Mouse (Mus musculus) ovary, adult 18-20 months (tissue): ENCODE data around the gene Slc25a34.

ENCODE experiments used
- DNase-seq: peaks from one replicate; pipeline ENCODE4 v3.0.0; 2022; ENCODE audit warnings: low spot score, mixed read lengths

The Slc25a34 gene

DNA sequence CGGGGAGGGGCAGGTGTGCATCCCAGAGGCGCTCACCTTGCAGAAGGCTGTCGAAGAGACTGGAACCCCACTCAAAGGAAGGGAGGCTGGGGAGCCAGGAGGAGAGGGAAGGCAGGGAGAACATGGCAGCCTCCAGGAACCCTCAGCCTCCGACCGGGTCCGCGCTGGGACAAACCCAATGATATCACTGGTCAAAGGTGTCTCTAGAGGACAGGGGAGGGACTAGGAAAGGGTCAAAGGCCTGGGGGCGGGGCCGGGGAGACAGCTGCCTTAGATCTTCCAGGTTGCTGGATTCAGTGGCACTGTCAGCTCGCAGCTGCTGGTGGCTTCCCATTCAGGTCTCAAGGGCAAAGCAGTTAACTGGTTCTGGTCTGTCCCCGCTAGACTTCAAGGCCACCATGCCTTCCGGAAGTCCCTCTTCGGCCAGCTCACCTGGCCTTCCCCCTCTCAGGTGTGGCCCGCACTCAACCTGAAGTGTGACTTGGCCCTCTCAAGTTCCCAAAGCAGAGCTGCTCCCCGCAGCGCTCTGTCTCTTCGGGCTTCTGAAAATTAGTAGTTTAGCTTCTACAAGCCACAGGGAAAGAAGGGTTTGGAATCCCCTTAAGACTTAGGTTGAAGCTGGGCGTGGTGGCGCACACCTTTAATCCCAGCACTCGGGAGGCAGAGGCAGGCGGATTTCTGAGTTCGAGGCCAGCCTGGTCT lies 5.6 kb downstream of the Slc25a34 start:
- DNase-seq: no peak

- peak; percentile 67 for DNase-seq
These were observed 6.3 kb downstream of the Slc25a34 start for GRCm38 (mm10) chr4:141617299-141617698.

DNA sequence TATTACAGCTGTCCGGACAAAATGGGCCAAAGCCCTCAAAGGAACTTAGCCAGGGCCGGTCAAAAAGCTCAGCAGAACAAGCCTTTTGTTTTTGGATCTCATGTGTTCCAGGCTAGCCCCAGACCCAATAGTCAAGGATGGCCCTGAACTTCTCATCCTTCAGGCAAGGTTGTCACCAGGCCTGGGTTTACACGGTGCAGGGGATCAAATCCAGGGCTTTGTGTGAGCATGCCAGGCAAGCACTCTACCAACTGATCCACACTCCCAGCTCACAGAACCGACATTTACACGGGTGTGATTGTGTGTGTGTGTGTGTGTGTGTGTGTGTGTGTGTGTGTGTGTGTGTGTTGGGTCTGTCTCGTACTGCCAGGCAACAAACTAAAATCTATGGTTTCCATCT lies 6.8 kb downstream of the Slc25a34 start:
- no peak for DNase-seq

DNA sequence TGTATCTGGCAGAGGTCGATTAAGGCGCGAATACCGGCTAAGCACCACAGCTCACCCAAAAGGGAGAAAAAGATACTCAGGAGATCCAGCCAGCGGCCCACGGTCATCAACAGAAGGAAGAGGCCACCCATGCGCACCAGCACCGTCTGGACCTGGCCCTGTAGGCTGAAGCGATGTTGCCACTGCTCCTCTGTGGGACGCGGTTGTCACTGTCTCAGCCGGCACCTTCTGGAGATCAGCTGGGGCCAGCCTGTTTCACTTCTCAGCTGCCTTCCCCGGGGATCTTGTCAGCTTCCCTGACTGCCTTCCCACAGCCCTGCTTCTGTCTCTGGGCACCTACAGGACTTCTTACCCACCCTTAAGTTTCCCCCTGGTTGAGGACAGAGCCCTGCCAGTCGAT lies 8.7 kb downstream of the Slc25a34 start:
- no peak for DNase-seq

- DNase-seq: no peak
These were observed 14.1 kb downstream of the Slc25a34 start for GRCm38 (mm10) chr4:141609538-141609937.

DNA sequence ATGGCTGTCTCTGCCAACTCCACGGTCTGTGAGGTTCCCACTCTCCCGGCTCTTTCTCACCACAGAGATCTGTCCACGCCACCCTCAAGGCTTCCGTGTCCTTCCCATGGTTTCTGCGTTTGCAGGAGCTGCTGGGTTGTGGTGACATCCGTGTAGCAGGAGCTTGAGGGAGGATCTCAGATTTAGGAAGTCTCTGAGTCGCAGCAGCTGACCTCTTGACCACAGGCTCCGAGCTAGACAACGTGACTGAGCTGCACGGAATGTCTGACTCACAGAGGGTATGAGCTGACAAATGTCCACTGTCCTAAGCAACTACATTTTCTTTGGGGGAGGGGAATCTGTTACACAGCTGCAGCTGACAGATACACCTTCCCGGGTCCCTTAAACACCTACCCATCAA lies 17.8 kb downstream of the Slc25a34 start, which contains the start of gene Fblim1:
TSS of gene Fblim1 (minus strand) at position 236 of the 400 bp plus-strand sequence.
- no peak for DNase-seq

DNA sequence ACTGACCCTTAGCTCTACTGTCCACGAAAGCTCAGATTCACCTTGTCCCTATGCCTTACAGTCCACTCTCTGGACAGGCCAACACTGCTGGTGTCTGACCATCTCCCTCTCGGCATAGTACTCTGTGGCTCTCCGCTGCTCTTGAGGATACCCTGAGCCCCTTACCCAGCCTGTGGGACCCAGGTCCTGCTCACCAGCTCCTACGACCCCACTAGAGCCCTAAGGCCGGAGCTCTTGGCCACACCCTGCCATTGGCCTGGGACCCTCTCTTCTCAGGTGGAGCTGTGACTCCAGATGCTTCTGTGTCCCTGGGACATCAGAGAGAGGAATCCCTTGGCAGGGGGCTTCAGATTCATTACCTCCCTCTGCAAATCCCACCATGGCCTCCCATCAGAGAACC lies 18.2 kb downstream of the Slc25a34 start:
- no peak for DNase-seq

DNA sequence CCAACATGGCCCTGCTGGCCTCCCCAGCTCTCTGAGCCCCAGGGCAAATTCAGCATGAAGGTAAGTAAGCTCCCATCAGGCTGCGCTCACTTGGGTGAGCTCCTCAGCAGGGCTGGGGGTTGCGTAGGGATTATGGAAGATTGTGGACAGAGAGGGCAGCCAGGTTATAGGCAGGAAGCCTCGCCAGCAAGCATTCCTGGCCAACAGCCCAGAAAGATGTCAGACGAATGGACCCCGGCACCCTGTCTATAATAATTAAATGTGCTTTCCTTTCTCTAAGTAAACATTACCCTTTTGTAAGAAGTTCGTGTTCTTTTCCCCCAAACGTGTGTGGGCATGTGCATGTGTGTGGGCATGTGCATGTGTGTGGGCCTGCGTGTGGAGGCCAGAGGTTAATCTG lies 19.1 kb downstream of the Slc25a34 start:
- no peak for DNase-seq

DNA sequence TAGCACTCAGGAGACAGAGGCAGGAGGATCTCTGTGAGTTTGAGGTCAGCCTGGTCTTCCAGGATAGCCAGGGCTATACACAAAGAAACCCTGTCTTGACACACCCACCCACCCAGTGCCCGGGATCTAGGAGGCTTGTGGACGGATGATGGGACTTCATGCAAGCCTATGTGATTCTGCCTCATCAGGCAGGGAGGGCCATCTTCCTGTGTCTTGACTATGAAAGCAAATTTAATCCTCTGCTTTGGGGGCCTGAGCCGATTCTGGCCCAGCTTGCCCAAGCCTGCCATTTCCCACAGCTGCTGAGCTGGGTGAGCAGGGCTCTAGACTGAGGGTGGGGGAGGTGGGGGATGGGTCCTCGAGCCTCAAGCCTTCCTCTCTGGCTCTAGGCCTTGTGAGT lies 19.7 kb downstream of the Slc25a34 start:
- DNase-seq: no peak

GRCm38 (mm10) chr4:141602523-141603223 lies 20.9 kb downstream of the Slc25a34 start:
- no peak for DNase-seq

DNA sequence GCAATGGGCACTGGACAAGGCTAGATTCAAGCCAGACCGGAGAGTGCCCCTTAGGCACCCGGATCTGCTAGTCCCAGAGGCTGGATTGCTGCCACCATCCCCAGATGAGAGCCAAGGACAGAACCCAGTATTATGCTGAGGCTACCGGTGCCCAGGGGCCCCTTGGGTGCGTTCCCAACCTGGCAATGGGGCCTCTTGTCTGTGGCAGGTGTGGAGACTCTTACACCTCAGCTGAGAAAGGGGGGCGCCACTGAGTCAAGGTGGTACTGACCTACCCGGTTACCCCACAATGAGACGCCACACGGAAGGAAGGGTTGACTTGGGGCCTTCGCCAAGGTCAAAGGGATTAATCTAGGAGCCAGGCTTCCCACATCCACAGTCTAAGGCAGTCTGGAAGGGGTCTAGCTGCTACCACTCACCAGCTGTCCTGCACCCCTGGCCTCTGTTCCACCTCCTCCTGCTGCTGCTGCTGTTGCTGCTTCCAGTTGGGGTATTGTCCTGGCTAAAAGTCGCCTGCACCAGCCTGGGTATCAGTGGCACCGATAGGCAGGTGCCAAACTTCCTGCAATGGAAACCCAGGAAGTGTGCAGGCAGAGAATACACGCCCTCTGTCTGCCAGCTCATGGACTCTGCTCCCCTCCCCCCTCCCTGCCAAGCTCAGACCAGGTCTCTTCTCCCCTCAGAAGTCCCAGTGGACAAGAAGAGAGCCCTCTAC lies 22.3 kb downstream of the Slc25a34 start:
- DNase-seq: no peak

DNA sequence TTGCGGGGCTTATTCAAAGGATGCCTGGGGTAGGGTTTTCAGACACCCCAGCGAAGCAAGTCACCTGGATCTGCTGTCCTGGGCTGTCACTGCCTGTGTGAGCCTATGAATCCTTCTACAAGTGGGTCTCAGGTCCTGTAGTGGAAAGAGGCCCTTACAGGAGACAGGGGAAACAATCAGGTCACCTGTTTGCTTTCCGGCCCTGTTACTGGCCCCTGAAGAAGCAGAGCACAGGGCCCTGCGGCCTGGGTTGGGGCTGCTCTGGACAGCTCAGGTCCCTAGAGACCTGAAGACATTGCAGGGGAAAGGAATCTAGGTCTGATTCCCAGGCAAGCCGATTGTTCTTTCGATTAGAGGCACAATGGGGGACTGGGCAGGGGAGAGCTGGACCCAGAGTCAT lies 23.3 kb downstream of the Slc25a34 start:
- no peak for DNase-seq

DNA sequence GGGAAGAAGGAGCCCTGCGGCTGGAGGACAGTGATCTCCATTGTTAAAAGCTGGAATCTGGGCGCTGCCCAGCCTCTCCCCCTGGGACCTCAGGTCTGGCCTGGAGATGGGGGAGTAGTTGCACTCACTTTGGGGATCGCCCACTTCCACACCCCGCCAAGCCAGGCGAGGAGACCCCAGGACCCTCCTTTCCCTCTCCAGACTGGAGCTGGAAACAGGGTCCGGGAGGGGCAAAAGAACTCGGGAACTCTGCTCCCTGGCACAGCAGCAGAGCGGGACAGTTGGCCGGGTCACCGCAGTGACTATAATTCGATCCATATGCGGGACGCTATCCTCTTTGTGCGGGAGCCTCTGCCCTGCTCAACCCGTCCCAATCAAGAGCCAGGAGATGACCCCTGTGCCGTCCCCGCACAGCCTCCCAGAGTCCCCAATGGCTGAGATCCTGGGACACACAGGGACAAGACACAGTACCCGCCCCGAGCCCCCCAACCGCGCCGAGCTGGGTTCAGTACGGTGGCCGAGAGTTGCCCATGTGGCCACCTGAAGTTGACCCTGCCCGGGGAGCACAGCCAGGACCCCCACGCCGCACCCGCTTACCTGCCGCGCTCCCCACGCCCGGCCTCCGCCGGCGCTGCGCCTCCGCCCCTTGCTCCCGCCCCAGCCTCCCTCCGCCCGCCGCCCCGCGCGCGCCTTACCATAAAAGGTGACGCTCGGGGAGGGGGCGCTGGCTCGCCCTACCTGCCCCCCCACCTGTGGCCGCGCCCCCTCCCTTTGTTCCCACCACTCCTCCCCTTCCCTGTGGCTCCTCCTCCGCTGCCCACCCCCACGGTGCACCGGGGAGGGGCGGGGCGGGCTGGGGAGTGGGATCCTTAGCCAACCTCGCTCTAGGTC lies 24.1 kb downstream of the Slc25a34 start:
- no peak for DNase-seq

DNA sequence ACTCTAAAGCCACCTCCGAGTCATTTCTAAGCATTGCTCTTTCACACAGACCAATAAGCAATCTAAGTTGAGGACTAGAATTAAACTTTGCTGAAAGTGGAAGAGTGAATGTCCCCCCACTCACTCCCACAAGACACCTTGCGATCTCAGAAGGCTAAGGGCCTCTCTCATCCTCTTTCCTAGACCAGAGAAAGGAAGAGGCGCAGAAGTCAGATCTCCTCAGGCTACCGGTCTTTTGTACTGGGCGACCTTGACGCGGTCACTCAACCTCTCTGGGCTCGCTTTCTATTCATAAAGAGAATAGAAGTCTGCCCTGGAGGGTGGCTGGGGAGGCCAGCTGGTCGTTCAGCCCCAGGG lies 24.7 kb downstream of the Slc25a34 start:
- DNase-seq: no peak

DNA sequence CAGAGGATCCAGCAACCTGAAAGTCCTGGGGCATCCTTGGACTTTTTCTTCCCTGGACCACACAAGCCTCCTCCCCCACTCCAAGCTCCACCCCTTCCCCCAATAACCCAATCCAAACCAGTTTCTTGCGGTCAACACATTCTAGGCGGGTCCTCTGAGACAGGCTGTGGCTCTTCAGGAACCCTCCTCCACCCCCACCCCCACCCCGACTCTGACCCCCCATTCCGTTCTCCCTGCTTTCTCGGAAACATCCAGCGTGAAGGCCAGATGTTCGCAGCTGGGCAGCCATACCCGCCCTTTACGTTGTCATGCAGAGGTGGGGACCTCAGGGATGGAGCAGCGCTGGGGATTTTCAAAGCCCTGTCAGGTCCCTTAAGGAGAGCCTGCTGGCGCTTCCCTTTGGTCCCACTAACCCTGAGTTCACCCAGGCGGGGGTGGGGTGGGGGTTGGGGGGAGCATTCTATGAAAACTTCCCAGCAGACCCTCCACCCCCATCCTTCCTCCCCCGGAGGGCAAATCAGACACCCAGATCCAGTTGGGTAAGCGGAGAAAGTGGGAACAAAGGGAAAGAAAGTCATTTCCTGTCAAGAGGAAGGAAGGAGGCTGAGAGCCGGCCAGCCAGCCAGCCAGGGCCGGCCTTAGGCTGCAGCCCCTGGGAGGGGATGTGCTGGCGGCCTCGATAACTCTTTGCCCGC lies 25.3 kb downstream of the Slc25a34 start:
- no peak for DNase-seq

DNA sequence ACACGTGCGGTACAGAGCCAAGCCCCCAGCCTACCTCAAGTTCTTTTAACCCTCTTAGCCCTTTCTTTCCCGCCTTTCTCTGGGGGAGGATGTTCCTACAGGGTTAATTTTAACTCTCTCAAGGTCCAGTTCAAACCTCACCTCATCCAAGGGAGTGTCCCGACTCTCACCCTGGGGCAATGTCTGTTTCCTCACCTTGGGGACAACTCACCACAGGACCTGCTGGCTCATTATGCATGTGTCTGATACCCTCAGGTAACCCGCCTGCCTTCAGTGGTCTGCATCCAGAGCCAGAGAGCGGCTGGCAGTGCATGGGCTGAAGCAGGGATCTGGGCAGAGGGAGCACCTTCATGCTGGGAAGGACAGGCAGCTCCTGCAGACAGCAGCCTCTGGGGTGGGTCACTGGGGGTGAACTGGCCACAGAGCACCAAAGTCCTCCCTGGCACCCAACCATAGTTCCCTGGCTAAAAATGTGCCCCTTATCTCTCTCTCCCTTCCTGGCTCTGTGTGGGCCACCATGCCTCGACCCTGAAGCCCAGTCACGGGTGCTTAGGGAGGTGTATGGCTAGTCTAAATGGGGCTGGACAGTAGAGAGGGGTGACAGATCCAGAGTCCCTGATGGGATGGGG lies 26.8 kb downstream of the Slc25a34 start:
- DNase-seq: no peak

GRCm38 (mm10) chr4:141595605-141596268 lies 27.9 kb downstream of the Slc25a34 start:
- DNase-seq: no peak

DNA sequence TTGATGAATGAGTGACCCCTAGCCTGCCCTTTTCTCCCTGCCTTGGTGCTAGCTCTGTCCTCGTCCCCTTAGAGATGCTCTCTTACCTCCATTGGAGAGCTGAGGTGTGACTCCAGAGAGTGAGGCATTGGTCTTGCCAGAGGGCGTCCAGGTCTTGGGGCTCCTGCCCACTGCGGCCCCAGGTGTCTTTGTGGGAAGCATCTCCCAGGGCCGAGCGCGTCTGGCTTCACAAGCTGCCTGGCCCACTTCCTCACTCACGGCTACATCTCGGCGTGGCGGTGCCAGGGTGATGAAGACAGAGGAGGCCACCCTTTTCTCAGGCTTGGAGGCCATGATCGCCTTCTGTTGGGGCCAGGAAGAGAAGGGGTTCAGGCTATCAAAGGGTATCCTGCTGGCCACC lies 28.5 kb downstream of the Slc25a34 start:
- no peak for DNase-seq

DNA sequence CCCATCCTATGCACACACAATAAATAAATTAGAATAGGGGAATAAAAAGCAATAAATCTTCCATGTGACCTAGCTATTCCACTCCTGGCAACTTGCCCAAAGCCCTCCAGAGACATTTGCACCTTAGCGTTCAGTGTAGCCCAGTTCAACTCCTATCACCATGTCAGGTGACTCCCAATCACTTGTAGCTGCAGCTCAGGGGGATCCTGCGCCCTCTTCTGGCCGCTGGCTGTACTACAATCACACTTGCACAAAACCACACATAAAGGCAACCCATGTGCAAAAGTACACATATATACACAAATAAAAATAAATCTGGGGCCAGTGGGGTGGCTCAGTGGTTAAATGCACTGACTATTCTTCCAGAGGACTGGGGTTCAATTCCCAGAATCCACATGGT lies 32.1 kb downstream of the Slc25a34 start:
- DNase-seq: no peak

DNA sequence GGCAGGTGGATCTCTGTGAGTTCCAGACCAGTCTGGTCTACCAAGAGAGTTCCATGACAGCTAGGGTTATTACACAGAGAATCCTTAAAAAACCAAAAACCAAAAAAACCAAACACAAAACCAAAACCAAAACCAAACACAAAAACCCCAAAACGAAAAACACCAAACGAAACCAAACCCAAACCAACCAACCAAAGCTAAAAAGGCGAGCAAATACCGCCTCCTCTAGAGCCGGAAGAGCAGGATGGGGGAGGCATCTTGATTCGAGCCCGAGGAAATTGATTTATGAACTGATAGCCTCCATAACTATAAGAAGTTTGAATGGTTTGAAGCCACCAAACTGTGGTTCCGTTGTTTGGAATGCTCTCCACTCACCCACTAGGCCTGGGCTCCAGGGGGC lies 39.7 kb downstream of the Slc25a34 start:
- no peak for DNase-seq

DNA sequence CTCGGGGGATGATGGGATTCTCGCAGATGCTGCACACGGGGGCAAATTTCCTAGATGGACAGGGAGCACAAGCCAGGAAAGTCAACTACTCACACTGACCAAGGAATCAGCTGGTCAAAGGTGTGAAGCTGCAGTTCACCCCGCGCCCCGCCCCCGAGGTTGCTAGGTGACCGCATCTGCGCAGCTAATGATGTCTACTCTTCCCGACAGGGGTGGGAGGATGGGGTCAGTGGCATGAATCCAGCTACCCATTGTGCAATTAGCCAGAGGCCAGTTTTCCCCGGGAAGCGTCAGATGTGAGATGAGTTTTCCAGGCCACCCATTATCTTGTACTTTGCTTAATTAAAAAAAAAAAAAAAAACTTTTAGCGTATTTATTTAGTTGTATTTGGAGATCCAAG lies 42.6 kb downstream of the Slc25a34 start:
- no peak for DNase-seq
